Mouse (Mus musculus) hindbrain, embryonic 15.5 days (tissue): ENCODE data around the gene Nacc1. TPM values are rescaled to one million over a fixed set of nuclear protein-coding genes. Genes with fewer than 3 reads are reported as not detected.

ENCODE experiments used
- ATAC-seq: fragments of 200-750 bp; cut with Nextera tagmentation; 2 replicates; pipeline ENCODE4 v1.8.0; 2017; ENCODE audit warnings: low read depth, moderate number of reproducible peaks, moderate TSS enrichment; ENCODE audit not compliant: low FRiP score
- H3K27ac ChIP-seq: fragments of 300-500 bp; sonication (generic); replicated peaks from 2 replicates; pipeline ENCODE4 v1.5.1; 2015; ENCODE audit warnings: mild to moderate bottlenecking, inconsistent platforms
- H3K27me3 ChIP-seq: fragments of 300-500 bp; sonication (generic); 2 replicates; pipeline ENCODE4 v1.6.1; 2015; ENCODE audit warnings: control low read depth, inconsistent platforms
- H3K36me3 ChIP-seq: fragments of 300-500 bp; sonication (generic); 2 replicates; pipeline ENCODE4 v1.6.1; 2015; ENCODE audit warnings: control low read depth, inconsistent platforms
- H3K4me1 ChIP-seq: fragments of 300-500 bp; sonication (generic); replicated peaks from 2 replicates; pipeline ENCODE4 v1.6.1; 2015; ENCODE audit warnings: control low read depth, inconsistent platforms
- H3K4me2 ChIP-seq: fragments of 300-500 bp; sonication (generic); 2 replicates; pipeline ENCODE4 v1.6.1; 2015; ENCODE audit warnings: moderate library complexity, mild to moderate bottlenecking, inconsistent platforms
- H3K4me3 ChIP-seq: fragments of 300-500 bp; sonication (generic); 2 replicates; pipeline ENCODE4 v1.5.1; 2015; ENCODE audit warnings: mild to moderate bottlenecking, inconsistent platforms
- H3K9ac ChIP-seq: fragments of 300-500 bp; sonication (generic); 2 replicates; pipeline ENCODE4 v1.6.1; 2015; ENCODE audit warnings: inconsistent platforms
- H3K9me3 ChIP-seq: fragments of 300-500 bp; sonication (generic); 2 replicates; pipeline ENCODE4 v1.6.1; 2016; ENCODE audit warnings: control low read depth, inconsistent platforms
- WGBS: fragments of 180-500 bp; shearing (Covaris S2); methylation state at CpG from one replicate; pipeline ENCODE4 v1.1.7; 2015; 5-methylcytosine and 5-hydroxymethylcytosine counted together
- polyA plus RNA-seq: library from polyadenylated mRNA; unstranded; fragments of >200 nt; fragmentation: Nextera tagmentation; extraction: Ambion mirVana; gene quantifications from 2 replicates; pipeline ENCODE4 v1.2.1, GENCODE M21; 2015

Nacc1 gene
- polyA plus RNA-seq, 1 experiment from 2014 or later, result 16.1 TPM

- H3K4me3 ChIP-seq, result no peak overlapping the region
- H3K27ac ChIP-seq, result no peak overlapping the region
- no peaks in the 10 kb centered on the region for H3K9me3 ChIP-seq
- 83% methylated on average over 6 of the region's 6 CpGs for WGBS
- H3K9ac ChIP-seq, result no peak overlapping the region
- H3K4me1 ChIP-seq, result peaks cover 13% of the 10 kb centered on the region
- H3K36me3 ChIP-seq, result peaks cover 20% of the 10 kb centered on the region; the same call in 1 of the 2 replicates
- no peak overlapping the region for H3K4me2 ChIP-seq
- H3K27me3 ChIP-seq, result no peaks in the 10 kb centered on the region
- no peak for ATAC-seq
Measured at GRCm38 (mm10) chr8:84668731-84669485, 18.8 kb downstream of the Nacc1 start.

GRCm38 (mm10) chr8:84668081-84668480, 19.6 kb downstream of the Nacc1 start:
- Histone ChIP-seq H3K4me3 (no peak overlapping the region), H3K27me3 (no peaks in the 10 kb centered on the region), H3K4me2 (no peak overlapping the region), H3K36me3 (peaks cover 14% of the 10 kb centered on the region; the same call in 1 of the 2 replicates), H3K4me1 (peaks cover 19% of the 10 kb centered on the region), H3K9ac (no peak overlapping the region), H3K9me3 (no peaks in the 10 kb centered on the region), H3K27ac (no peak overlapping the region)
- no peak for ATAC-seq
- 73% methylated on average over 1 of the region's 1 CpGs for WGBS

- Histone ChIP-seq H3K4me3 (peak overlapping the region; percentile 59), H3K4me1 (peaks cover 42% of the 10 kb centered on the region), H3K27ac (peak overlapping the region; percentile 89), H3K27me3 (no peaks in the 10 kb centered on the region), H3K36me3 (0 out of 2 replicates have a peak, but pooled peaks cover 5% of the 10 kb centered on the region), H3K4me2 (peak overlapping the region; percentile 56), H3K9me3 (no peaks in the 10 kb centered on the region), H3K9ac (peak overlapping the region; percentile 54)
- WGBS, result 3% methylated on average over 14 of the region's 14 CpGs
- ATAC-seq, result peak; percentile 4
Measured at GRCm38 (mm10) chr8:84665385-84665893, 22.2 kb downstream of the Nacc1 start.

GRCm38 (mm10) chr8:84664566-84665384, 22.9 kb downstream of the Nacc1 start:
- under 1% methylated on average over 29 of the region's 29 CpGs for WGBS
- H3K4me1 ChIP-seq, result peaks cover 48% of the 10 kb centered on the region

GRCm38 (mm10) chr8:84663483-84664327, 24.0 kb downstream of the Nacc1 start:
- WGBS, result 3% methylated on average over 42 of the region's 43 CpGs
- Histone ChIP-seq H3K9ac (peak overlapping the region; percentile 54), H3K4me3 (peak overlapping the region; percentile 59), H3K27ac (peak overlapping the region; percentile 89), H3K9me3 (no peaks in the 10 kb centered on the region), H3K4me1 (peaks cover 54% of the 10 kb centered on the region), H3K36me3 (no peaks in the 10 kb centered on the region), H3K27me3 (no peaks in the 10 kb centered on the region), H3K4me2 (peak overlapping the region; percentile 56)
- ATAC-seq, result peak; percentile 82

More at GRCm38 (mm10) chr8:84664566-84665384, 22.9 kb downstream of the Nacc1 start:
- Histone ChIP-seq H3K4me3 (peak overlapping the region; percentile 59), H3K4me2 (peak overlapping the region; percentile 56), H3K9me3 (no peaks in the 10 kb centered on the region), H3K36me3 (0 out of 2 replicates have a peak, but pooled peaks cover under 1% of the 10 kb centered on the region), H3K27ac (peak overlapping the region; percentile 89), H3K9ac (peak overlapping the region; percentile 54), H3K27me3 (no peaks in the 10 kb centered on the region)
- ATAC-seq, result peak; percentile 75

- H3K27ac ChIP-seq, result peak within 1 kb of the TSS; percentile 89
- H3K27me3 ChIP-seq, result no peaks in the 10 kb centered on the region
- WGBS, result under 1% methylated on average over 27 of the region's 27 CpGs
- H3K9ac ChIP-seq, result peak within 1 kb of the TSS; percentile 58
- H3K4me3 ChIP-seq, result peak within 1 kb of the TSS; percentile 59
- H3K36me3 ChIP-seq, result no peaks in the 10 kb centered on the region
- no peaks in the 10 kb centered on the region for H3K9me3 ChIP-seq
- peak; percentile 81 for ATAC-seq
- H3K4me2 ChIP-seq, result peak within 1 kb of the TSS; percentile 56
- peaks cover 54% of the 10 kb centered on the region for H3K4me1 ChIP-seq
Measured at GRCm38 (mm10) chr8:84662581-84663065, 25.0 kb downstream of the Nacc1 start, which contains the start of gene Ier2. Gene Ier2 (minus strand): TSS chr8:84662852.

- Histone ChIP-seq H3K27me3 (no peaks in the 10 kb centered on the region), H3K27ac (peak overlapping the region; percentile 89), H3K9ac (peak overlapping the region; percentile 58), H3K4me2 (peak overlapping the region; percentile 56), H3K4me1 (peaks cover 55% of the 10 kb centered on the region), H3K9me3 (no peaks in the 10 kb centered on the region), H3K4me3 (peak overlapping the region; percentile 59), H3K36me3 (no peaks in the 10 kb centered on the region)
- under 1% methylated on average over 61 of the region's 61 CpGs for WGBS
- 0 out of 2 replicates have a peak, but pooled peaks have one; percentile 0 for ATAC-seq
Measured at GRCm38 (mm10) chr8:84661961-84662571, 25.6 kb downstream of the Nacc1 start.

- Histone ChIP-seq H3K9me3 (no peaks in the 10 kb centered on the region), H3K4me2 (peak overlapping the region; percentile 56), H3K36me3 (no peaks in the 10 kb centered on the region), H3K4me3 (peak overlapping the region; percentile 59), H3K9ac (peak overlapping the region; percentile 58), H3K27me3 (no peaks in the 10 kb centered on the region), H3K4me1 (peaks cover 59% of the 10 kb centered on the region), H3K27ac (peak overlapping the region; percentile 89)
- WGBS, result 1% methylated on average over 24 of the region's 24 CpGs
- no peak for ATAC-seq
Measured at GRCm38 (mm10) chr8:84661458-84661871, 26.2 kb downstream of the Nacc1 start.

- Histone ChIP-seq H3K4me1 (peaks cover 59% of the 10 kb centered on the region), H3K4me3 (peak overlapping the region; percentile 59), H3K9ac (peak overlapping the region; percentile 58; the same call in 1 of the 2 replicates), H3K4me2 (peak overlapping the region; percentile 56), H3K27ac (0 out of 2 replicates have a peak overlapping the region, but pooled peaks have one; percentile 89), H3K9me3 (no peaks in the 10 kb centered on the region), H3K27me3 (no peaks in the 10 kb centered on the region), H3K36me3 (no peaks in the 10 kb centered on the region)
- 3% methylated on average over 20 of the region's 20 CpGs for WGBS
- ATAC-seq, result no peak
Measured at GRCm38 (mm10) chr8:84660819-84661457, 26.7 kb downstream of the Nacc1 start.
